Mouse (Mus musculus) spleen, adult 12 weeks (tissue): ENCODE measurements around the gene Gsg1l.

Experiments used
- DNase-seq: peaks from one replicate; pipeline ENCODE4 v3.0.0; 2022; ENCODE audit warnings: low spot score

Gene Gsg1l

GRCm38 (mm10) chr7:125934319-125934718 lies 147.9 kb downstream of the Gsg1l start:
- no peak for DNase-seq

GRCm38 (mm10) chr7:125933356-125934244 lies 148.6 kb downstream of the Gsg1l start:
- DNase-seq = no peak

- DNase-seq = no peak
Measured at GRCm38 (mm10) chr7:125931602-125932001, 150.6 kb downstream of the Gsg1l start.

- DNase-seq = no peak
Measured at GRCm38 (mm10) chr7:125924044-125924443, 158.2 kb downstream of the Gsg1l start.

- no peak for DNase-seq
Measured at GRCm38 (mm10) chr7:125920801-125921200, 161.4 kb downstream of the Gsg1l start.

GRCm38 (mm10) chr7:125900386-125901161 lies 181.6 kb downstream of the Gsg1l start:
- DNase-seq = no peak

GRCm38 (mm10) chr7:125899916-125900315 lies 182.3 kb downstream of the Gsg1l start:
- no peak for DNase-seq

GRCm38 (mm10) chr7:125899036-125899435 lies 183.2 kb downstream of the Gsg1l start:
- no peak for DNase-seq

GRCm38 (mm10) chr7:125897059-125897458 lies 185.2 kb downstream of the Gsg1l start:
- no peak for DNase-seq

GRCm38 (mm10) chr7:125893621-125894020 lies 188.6 kb downstream of the Gsg1l start:
- no peak for DNase-seq

- DNase-seq = no peak
Measured at GRCm38 (mm10) chr7:125888373-125888772, 193.8 kb downstream of the Gsg1l start.

- no peak for DNase-seq
Measured at GRCm38 (mm10) chr7:125887761-125888160, 194.4 kb downstream of the Gsg1l start.

- DNase-seq = no peak
Measured at GRCm38 (mm10) chr7:125887124-125887523, 195.1 kb downstream of the Gsg1l start.

GRCm38 (mm10) chr7:125886116-125886680 lies 196.0 kb downstream of the Gsg1l start:
- no peak for DNase-seq

GRCm38 (mm10) chr7:125883232-125883631 lies 199.0 kb downstream of the Gsg1l start:
- DNase-seq = no peak

GRCm38 (mm10) chr7:125878040-125878439 lies 204.2 kb downstream of the Gsg1l start:
- no peak for DNase-seq

- DNase-seq = no peak
Measured at GRCm38 (mm10) chr7:125873971-125874495, 208.2 kb downstream of the Gsg1l start.

- DNase-seq = no peak
Measured at GRCm38 (mm10) chr7:125872874-125873273, 209.3 kb downstream of the Gsg1l start.

- no peak for DNase-seq
Measured at GRCm38 (mm10) chr7:125872202-125872580, 210.0 kb downstream of the Gsg1l start.

GRCm38 (mm10) chr7:125871404-125872201 lies 210.6 kb downstream of the Gsg1l start:
- no peak for DNase-seq

- DNase-seq = no peak
Measured at GRCm38 (mm10) chr7:125868570-125868969, 213.6 kb downstream of the Gsg1l start.

- no peak for DNase-seq
Measured at GRCm38 (mm10) chr7:125865234-125865633, 217.0 kb downstream of the Gsg1l start.
